Mouse (Mus musculus) lung, postnatal 25 days (tissue): ENCODE measurements at regions not wholly inside any gene's neighbourhood (a gene's known extent, or its start where the extent isn't known, plus 50 kb on each side); places are given as distances from the start of the nearest gene placed in this dataset.

Experiments used
- DNase-seq: peaks from one replicate; pipeline ENCODE4 v3.0.0; 2022; ENCODE audit warnings: low spot score

DNA sequence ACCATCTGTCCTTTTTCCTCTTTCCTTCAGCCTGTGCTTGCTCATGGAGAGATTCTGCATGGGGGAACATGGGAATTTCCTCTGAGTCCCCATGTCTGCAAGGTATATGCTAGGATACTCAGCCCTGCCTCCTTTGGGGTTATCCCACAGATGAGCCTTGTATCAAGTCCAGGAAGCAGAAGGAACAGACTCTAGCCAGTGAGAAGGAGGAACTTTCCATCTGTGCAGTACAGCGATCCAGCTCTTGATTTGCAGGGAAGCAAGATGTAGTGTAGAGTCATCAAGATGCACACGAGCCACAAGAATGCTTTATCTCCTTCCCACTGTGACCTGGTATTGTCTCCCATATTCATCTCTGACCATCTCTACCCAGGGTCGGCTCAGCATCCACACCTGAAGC is 84.5 kb downstream of the Gadd45g start:
- no peak for DNase-seq

DNA sequence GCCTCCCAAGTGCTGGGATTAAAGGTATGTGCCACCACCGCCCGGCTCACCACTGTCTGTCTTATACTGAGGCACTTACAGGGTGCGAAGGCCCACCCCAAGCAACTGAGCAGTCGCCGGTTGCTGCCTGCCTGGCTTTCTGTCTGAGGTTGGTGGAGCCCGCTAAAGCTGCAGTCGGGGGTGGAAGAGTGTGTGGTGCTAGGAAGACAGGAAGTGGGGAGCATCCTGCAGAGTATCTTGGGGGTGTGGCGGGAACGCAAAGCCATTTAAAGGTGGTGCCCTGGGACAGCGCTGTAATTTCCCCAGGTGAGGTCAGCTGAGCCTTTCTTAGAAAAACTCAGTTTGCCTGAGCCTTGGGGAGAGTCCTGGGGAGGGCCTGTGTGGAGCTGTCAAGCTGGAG is 89.3 kb downstream of the Gadd45g start:
- no peak for DNase-seq

DNA sequence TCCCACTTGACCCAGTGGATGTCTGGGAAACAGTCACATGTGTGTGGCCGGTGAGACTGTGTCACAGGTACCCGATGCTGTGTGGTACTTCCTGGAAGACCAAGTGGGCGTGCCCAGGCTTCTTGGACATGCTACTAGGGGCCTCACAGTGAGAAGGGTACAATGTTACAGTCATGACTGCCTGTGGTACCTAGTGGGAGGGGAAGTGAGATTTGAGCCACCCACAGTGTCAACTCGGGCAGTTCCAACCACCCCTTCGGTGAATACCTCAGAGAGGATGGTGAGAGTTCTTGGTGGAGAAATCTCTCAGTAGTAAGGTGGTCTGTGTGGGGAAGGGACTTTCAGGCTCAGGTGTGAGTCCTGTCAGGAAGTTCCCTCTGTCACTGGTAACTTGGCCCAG is 90.0 kb downstream of the Gadd45g start:
- DNase-seq: no peak

DNA sequence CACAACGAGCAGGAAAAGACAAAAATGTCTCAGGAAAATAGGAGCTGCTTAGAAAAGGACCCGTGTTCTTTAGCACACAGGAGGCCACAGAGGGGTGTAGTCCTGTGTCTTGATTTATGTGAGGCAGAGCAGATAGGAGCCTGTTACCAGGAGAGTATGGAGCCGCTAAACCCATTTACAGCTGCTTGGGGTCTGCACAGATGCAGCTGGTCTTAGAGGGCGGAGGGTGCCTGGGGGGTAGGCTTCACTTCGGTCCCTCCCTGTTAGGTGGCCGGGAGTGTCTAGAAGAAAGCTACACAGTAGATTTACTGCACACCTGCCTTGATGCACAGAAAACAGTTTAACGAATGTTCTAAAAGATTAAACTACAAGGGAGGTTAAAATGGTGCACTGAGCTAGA is 91.4 kb downstream of the Gadd45g start:
- DNase-seq: no peak

DNA sequence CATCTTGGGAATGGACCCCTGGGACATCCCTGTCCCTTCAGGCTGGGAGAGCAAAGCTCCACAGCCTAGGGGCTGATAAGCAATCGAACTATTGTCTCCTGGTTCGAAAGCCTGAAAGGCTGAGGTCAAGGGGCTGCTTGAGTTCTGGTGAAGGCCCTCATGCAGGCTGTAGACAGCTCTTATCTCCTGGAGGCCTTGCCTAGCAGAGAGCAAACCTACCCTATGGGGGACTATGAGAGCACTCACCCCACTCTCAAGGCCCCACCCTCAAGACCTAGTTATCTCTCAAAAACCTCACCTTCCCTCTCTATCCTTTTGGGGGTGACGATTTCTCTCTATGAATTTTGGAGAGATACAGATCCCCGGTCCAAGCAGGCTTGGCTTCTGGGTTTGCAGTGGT is 92.8 kb downstream of the Gadd45g start:
- no peak for DNase-seq

DNA sequence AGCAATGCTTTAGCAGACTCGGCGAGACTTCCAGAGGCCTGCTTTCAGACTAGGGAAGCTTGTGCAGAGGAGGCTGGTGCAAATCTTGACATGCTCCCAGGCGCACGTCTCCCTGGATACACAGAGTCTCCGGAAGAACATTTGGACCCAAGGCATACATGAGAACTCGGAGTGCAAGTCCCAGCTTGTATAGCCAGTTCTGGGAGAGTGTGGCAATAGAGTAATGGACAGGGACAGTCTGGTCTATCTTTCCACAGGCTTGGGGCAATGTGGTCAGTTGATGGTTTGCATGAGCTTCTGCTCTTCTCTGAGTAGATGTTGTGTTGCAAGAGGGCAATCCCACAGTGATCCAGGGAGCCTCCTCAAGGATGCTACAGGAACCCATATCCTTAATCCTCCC is 93.2 kb downstream of the Gadd45g start:
- no peak for DNase-seq

DNA sequence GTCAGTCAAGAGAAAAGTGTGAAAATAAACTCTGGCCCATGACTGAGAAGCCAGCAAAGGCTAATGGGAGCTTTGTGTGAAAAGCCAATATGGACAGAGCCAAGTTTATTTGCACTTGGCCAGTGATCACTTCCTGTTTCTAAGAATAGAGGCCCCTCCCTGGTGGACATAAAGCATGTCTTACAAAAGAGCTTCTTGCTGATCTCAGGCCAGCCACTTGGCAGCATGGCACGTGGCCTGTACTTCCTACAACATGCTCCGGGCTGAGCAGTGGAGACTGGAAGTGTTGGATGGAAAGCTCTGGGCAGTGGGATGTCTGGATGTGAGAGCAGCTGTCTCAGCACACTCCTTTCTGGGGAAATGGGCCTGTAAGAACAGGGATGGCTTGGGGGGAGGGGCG is 99.7 kb downstream of the Gadd45g start:
- DNase-seq: peak; percentile 85

DNA sequence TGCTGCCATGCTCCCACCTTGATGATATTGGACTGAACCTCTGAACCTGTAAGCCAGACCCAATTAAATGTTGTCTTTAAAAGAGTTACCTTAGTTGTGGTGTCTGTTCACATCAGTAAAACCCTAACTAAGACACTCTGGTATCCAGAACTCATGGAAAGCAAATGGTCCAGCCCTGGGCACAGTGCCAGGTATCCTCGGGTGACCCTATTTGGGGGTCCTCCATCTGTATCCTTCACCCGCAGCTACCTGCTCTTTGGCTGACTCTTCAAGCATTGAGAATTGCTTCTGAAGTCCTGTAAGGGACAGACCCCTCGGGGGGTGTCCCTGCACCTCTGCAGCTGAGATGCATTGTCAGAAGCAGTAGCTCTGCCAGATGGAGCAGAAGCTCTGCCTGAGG is 102.4 kb downstream of the Gadd45g start:
- DNase-seq: no peak

DNA sequence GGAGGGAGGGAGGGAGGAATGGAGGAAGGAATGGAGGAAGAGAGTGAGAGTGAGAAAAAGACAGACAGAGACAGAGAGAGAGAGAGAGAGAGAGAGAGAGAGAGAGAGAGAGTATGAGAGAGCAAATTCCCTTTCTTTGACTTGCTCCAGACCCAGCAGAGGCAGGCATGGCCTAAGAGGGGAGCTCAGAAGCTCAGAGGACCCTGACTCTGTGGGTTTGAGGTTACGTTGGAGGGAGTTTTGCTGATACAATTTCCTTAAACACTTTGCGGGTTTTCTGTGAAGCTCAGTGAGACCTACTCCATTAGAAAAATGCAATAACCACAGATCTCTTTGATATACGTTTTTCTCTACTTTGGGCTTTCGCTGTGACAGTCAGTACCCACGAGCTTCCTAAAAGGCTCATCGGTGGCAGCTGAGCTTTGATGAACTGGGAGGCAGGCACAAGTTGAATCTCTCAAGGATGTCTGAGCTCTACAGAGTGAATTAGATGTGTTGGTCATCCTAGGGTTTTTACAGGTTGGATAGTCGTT is 105.1 kb downstream of the Gadd45g start:
- DNase-seq: no peak

DNA sequence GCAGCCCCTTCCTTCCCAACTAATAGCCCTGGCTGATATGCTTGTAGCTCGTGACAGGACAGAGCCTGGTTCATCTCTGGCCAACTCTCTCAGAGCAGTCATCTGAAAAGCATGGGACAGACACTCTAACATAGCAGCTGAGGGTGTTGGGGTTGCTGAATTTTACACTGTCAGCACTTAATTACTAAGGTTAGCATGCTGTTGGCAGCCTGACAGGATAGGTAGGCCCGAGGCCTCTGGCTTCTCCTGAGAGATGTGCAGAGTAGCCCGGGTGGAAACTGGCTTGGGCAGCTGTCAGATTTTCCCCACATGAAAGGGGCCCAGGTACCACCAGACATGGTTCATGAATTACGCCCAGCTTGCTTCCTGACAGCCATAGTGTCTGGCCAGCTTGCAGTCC is 106.6 kb downstream of the Gadd45g start:
- no peak for DNase-seq

DNA sequence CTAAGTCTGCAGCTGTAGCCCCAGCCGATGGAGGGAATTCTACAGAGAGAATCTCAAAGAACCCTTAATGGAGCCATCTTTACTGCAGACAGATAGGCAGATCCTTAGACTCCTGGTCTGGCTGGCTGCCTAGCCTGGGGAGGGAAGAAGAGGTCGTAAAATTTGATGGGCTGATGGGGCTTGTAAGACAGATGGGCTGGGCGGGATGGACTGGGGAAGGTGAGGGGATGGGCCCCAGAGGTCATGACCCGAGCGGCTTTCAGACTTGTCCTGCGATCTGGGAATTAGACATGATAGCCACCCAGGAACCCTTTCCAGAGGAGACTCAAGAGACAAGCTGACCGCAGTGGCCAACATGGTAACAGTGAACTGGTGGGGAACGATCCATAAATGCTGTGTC is 107.1 kb downstream of the Gadd45g start:
- no peak for DNase-seq

DNA sequence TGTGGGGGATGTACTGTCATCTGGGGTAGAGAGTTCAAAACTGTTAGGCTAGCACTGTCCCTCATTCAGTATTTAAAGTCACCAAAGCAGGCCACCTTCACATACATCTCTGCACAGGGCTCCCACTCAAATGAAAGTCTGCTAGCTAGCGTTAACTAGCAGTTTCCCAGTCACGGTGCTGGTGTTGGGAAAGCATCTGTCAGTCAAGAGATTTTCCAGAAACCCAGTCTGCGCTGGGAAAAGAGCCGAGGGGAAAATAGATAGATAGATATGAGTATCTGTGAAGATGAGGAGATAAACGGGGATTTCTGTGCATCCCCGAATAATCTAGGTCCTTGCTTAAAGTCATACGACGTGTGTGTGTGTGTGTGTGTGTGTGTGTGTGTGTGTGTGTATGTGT is 110.6 kb downstream of the Gadd45g start:
- no peak for DNase-seq

DNA sequence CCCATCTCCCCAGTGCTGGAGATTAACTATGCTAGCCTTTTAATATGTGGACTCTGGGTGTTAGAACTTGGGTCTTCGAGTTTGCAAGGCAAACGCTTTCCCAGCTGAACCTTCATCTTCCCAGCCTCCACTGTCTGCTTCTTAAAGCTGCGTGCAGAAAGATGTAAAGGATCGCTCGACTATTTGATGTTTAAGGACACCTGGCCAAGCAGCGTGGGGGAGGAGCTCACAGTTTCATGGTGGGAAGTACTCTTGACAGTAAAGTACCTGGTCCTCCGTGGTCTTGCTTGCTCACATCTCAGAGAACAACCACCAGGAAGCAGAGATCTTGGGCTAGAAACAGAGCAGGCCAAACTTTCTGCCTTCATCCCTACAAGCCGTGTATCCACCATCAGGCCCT is 113.1 kb downstream of the Gadd45g start:
- DNase-seq: no peak

DNA sequence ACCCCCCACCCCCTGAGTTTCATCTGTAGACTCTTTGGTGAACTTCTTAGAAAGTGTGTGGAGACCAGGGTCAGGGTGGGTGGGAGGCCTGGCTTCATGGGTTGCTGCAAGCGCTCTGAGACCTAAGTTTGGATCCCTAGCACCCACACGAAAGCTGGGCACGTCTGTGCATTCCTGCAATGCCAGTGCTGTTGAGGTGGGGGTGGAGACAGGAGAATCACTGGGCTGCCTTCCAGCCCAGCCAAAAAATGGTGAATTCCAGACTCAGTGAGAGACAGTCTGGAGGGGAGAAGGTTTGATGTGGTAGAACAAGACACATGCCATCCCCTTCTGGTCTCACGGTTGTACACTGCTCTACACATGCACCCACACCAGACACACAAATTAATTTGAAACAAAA is 113.8 kb downstream of the Gadd45g start:
- DNase-seq: no peak

DNA sequence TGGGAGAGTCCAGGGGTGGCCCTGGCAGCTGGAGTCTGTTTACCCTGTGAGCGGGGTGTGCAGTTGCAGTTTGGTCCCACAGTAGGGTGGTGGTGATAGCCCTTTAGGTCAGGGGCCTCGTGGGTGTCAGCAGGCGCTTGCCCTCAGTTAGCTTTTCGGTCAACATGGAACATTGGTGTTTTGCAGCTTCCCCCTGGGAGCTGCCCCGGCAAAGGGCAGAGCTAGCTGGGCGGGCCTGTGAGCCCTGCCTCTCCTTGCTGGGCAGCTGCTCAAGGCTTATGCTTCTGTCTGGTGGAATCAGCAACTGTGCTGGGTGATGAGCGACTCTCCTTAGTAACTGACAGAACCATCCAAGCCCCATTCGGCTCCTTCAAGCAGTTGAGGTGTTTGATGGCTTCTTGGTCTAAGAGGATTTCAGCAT is 115.7 kb downstream of the Gadd45g start:
- no peak for DNase-seq

DNA sequence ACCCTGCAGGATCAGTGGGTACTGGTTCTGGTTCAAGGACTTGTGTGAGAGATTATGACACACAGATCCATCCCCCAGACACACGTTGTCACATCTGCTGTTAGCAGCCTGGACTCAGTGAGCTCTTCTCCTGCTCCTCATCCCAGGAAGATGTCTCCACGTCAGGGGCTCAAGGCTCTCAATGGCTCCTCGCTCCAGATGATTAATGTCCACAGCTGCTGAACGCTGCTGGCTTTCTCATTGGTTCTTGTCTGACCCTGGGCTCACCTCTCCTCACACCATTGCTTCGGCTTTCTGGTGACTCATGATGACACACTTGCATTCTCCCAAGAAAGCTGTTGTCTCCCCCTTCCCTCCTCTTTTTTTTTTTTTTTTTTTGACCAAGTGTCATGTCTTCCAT is 116.2 kb downstream of the Gadd45g start:
- DNase-seq: no peak

DNA sequence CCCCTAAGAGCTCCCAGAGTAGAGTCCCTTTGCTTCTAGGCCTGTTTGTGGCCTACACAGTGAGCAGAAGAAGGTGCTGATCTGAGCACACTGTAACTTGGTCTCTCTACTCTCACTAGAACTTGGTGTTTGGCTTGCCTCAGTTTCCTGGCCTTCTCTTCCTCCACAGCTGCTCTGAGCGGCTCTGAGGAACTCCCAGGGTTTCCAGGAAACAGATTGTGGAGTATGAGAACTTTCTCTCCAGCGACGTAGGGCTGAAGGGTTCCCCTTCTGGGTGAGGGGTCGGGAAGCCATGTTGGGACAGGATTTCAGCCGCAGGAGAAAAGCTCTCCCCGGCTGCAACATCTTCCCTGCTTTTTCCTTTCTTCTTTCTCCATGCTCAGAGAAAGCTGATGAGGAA is 117.5 kb downstream of the Gadd45g start:
- no peak for DNase-seq

DNA sequence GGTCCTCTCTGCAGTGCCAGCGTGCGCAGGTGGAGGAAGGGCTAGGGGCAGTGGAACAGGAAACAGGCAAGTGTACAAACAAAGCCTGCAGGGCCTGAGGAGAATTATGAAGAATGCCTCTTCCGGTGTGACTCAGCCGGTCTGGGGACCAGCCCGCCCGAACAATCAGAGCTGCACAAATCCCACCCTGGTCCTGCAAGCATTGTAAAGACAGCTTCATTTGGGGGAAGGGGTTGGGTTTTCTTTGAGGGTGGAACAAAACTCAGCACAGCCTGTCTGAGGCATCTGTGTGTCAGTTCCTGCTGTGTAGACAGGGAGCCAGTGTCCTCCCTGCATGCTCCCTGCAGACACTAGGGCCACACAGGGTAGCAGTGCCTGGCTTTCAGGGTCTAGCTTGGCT is 117.9 kb downstream of the Gadd45g start:
- peak; percentile 69 for DNase-seq

DNA sequence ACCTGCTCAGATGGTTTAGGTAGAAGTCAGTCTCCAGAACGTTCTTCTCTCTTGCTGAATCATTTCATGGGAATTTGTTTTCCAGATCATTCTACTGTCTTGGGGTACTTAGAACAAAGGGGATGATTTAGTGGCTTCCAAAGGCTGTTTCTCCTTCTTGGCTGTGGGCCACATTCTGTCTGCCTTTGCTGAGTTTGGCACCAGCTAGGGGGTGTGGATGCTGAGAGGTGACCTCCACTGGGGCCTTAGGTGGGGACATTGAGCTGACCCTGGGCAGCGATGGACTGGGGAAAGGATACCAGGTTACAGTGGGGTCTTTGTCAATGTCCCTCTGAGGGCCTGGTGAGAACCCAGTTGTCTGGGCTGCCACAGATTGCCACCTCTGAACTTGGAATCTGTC is 118.4 kb downstream of the Gadd45g start:
- no peak for DNase-seq

DNA sequence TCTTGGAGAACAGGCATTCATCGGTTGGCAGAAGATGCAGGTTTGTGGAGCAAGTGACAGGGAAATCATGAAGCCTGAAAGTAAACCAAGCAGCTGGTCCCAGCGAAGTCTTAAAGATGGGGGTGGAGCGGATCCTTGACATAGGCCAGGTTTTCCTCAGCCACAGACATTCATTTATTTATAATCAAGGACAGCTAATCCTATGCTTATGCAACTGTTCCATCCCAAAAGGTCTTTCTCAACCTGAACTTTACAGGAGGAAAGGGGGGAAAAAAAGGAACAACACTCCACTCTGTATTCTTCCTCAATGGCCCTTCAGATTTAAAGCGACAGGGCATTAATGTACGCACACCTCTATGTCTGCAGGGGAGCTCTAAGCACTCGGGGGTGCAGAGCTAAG is 121.6 kb downstream of the Gadd45g start:
- peak; percentile 52 for DNase-seq

DNA sequence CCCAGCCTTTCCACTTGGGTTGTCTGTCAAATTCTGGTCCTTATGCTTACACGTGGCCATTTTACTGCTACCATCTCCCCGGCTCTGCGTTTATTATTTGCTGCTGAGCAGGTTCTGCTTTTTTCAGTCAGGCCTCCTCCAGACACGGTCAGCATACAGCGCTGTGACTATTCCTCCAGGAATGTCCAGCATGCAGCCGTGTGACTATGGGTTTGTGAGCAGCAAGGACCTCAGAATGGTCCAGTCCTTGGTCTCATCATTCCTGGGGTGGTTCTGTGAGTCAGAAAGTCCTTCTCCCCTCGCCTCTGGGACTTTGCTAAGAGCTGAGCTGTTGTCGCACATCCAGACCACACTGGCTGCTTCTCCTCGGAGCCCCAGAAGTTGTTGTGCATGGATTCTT is 122.3 kb downstream of the Gadd45g start:
- DNase-seq: no peak

DNA sequence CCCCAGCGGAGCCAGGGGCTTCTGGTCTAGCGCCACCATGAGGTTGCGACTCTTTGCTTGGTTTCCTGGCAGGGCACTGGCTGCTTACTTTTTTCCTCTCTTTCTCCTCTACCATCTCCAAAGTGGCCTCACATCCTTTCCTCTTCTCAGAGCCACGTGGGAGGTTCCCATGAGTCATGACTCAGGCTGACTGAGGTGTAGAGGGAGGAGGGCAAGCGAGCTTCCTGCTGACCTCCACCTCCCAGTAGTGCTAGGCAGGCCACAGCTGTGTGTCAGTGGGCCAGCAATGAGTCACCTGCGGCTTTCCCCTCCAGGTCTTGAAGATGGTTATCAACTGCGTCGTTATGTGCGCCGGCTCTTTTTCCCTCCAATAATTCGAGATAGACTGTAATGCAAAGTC is 123.6 kb downstream of the Gadd45g start:
- DNase-seq: peak; percentile 50

DNA sequence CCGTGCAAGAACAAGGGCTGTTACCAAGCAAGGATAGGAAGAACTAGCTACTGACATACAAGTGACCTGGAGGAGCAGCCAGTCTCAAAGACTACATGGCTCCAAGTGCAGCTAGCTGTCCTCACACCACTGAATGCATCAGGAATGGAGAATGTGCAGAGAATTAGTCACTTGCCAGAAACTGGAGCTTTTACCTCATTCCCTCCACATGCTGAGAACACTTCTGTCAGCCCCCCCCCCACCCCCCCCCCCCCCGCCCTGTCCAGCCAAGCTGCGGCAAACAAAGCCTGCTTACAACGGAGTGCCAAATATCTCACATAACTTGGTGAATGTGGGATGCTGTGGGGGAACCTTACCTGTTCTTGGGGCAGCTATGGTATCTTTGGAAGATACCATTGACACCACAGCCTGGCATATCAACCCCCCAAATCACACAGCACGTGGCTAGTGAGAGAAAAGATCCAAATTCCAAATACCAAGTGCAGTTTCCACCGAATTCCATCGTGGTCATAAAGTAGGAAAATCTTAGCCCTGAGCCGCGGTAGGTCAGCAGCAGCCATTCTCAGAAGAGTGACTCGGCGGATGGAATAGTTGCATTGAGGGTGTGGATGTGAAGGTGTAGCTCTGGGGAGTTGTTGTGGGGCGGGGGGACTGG is 126.3 kb downstream of the Gadd45g start:
- no peak for DNase-seq

DNA sequence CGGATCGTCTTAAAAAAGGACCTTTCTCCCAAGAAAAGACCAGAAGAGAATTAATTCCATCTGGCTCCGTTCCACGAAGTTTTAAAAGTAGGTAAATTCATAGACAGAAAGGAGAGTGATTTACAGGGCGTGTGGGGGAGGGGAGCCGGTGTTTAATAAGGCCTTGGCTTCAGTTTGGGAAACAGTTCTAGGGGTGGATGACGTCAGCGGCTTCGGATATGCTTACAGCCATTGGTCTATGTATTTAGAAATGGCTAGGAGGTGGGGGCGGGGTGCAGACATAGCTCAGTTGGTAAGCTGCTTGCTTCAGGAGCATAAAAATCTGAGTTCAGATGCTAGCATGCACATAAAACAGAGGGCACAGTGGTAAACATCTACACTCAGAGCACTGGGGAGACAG is 127.0 kb downstream of the Gadd45g start:
- no peak for DNase-seq

DNA sequence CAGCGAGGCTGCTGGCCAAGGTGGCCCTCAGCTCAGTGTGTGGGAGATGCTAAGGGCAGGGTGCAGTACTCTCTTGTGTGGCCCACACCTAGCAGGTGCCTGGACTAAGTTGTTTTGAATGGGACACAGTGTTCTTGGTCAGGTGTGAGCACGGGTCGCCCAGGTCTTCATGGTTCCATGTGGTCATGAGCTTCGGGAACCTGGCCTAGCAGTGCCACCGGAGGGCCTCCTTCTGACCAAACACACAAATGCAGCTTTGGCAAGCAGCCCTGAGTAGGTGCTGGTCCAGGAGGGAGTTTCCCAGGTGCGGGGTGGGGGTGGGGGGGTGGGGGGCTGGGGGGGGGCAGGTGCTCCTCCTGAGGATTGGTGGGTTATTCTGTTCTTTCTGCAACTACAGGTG is 127.6 kb downstream of the Gadd45g start:
- DNase-seq: no peak
